Mouse (Mus musculus): ENCODE results near the gene Pnmt. TPM values are rescaled to one million over a fixed set of nuclear protein-coding genes. Genes with fewer than 3 reads are reported as not detected.

The Pnmt gene
- total RNA-seq, 2 experiments from 2014 or later: 0.87 to 2.9 TPM

DNA sequence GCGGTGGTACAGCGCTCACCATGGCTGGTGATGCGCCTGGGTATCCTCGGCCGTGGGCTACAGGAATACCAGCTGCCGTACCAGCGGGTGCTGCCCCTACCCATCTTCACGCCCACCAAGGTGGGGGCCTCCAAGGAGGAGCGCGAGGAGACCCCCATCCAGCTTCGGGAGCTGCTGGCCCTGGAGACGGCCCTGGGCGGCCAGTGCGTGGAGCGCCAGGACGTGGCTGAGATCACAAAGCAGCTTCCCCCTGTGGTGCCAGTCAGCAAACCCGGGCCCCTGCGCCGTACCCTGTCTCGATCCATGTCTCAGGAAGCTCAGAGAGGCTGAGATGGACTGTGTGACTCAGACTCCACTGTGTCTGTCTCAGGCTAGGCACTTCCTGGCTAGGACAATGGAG lies 2.0 kb upstream of the Pnmt start:
- DNase-seq: no peak

DNA sequence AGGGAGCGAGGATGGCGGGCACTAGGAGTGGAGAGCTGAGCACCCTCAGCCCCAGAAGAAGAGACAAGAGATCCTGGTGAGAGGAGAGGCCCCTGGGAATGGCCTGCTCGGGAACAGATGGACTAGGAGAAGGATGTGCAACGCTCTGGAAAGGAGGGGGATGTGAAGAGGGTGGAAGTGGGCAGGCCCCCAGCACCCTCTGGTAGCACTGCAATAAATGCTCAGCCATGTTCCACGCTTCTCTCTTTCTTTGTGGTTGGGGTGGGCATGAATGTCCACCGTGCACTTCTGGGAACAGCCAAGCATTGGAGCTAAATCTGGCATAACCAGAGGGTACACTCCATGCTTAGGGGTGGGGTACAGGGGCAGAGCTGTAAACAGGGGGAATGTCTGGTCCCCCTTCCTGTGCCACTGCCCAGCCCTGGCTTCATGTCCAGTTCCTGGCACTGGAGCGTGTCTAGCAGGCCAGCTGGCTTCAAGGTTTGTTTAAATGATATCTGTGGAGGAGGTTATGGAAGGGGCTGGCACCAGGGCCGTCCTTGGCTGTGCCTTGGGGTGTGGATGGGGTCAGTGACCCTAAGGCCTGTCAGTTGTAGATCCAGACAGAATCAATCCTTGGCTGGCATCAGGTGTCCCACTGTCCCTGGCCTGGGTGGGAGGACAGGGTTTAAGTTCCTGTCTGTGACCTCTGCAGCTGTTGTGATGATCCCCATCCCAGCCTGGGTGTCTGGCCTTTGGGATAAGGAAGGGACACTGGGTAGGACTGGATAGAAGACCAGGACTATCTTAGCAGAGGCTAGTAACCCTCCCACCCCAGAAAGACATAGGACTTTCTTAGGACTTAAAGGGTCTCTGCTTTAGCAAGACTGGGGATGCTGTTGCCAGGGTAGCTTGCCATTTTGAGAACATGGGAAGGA lies 1.3 kb upstream of the Pnmt start:
- DNase-seq: peak; percentile 85

DNA sequence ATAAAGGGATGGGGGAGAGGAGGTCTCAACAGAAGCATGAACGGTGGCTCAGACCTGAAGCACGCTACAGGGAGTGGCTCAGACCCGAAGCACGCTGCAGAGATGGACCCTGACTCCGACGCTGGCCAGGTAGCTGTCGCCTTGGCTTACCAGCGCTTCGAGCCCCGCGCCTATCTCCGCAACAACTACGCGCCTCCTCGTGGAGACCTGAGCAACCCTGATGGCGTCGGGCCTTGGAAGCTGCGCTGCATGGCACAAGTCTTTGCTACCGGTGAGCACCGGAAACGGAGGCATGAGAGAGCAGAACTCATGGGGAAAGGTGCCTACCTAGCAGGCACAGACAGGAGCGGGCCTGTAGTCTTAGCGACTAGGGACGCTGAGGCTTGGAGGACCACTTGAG lies 346 bp downstream of the Pnmt start:
- no peak for DNase-seq

GRCm38 (mm10) chr11:98387056-98387577 lies 867 bp downstream of the Pnmt start:
- no peak for DNase-seq

GRCm38 (mm10) chr11:98388282-98388681 lies 2.0 kb downstream of the Pnmt start:
- DNase-seq: no peak

DNA sequence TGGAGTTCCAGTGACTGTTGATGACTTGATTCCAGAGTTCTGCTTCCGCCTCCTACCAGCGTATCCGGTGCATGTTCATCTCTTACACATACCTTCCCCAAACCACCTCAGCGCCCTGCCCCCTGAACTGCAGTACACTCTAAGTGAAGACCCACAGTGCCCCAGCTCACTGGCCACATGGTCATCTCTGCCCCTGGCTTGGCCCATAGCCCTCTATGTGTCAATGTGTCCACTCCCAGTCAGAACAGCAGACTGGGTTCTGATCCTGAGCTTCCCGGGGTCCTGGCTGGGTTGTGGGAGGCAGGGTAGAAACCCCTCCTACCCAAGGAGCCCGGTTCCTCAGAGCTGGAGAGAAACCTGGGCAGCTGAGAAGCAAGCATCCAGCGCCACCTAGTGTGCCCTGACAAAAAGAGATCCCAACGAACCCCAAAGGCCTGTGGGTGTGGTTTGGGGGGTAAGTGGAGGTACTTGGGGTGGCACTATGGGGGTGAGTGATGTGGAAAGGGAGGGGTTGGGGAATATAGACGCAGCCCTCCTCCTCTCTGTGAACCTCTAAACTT lies 3.1 kb downstream of the Pnmt start:
- peak; percentile 50 for DNase-seq

DNA sequence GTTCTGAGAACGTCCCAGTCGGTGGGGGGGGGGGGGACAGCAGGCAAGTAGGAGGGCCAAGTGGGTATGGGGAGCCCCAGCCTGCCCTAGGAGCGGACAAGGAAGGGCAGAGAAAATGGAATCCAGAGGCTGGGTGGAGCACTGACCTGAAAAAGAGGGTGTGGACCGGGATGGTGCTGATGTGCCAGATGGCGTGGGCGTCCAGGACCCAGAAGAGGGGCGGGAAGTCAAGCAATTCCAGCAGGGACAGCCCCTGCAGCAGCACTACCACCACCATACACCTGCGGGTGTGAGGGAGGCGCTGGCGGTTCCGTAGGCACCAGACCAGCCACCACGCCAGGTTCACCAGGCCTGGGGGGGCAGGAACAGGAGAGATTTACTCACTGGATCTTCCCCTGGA lies 3.9 kb downstream of the Pnmt start:
- DNase-seq: no peak

GRCm38 (mm10) chr11:98392034-98392433 lies 5.8 kb downstream of the Pnmt start:
- DNase-seq: no peak

DNA sequence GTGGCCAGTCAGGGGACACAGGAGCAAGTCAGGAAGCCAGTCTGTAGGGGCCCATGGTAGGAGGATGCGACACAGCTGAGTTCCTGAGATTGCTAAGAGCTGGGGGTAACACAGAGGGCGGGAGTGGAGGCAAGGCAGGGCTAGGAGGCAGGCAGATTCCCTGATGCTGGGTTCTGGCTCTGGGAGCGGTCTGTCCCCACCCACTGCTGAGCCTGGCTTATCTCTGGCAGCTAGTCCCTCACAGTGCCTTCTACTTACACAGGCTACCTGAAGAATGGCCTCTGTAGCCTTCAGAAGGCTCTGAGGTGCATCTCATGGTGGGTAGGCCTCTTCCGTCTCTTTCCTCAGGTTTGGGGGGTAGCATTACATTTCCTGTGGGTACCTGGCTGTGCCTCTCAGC lies 6.4 kb downstream of the Pnmt start:
- no peak for DNase-seq

GRCm38 (mm10) chr11:98393317-98393716 lies 7.1 kb downstream of the Pnmt start:
- DNase-seq: no peak

GRCm38 (mm10) chr11:98394301-98394700 lies 8.1 kb downstream of the Pnmt start:
- no peak for DNase-seq

DNA sequence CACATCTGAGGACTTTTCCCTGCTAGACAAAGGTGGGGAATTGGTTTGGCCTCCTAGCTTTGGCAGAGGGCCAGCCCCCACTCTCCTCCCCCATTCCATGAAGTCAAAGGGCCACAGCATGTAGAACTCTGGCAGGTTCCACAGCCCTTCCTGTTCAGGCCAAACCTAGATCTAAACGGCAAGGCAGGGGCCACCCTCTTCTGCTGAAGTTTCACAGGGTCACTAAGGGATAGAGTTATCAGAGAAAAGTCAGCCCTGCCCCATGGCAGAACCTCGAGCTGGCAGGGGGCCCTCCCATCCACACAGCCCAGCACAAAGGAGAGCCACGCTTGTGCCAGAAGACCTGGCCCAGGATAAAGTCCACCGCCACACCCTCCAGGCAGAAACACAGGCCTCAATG lies 8.8 kb downstream of the Pnmt start:
- no peak for DNase-seq

- no peak for DNase-seq
Observed at GRCm38 (mm10) chr11:98397946-98398345, 11.7 kb downstream of the Pnmt start.

GRCm38 (mm10) chr11:98400161-98400726 lies 14.0 kb downstream of the Pnmt start, which contains the start of gene Pgap3:
Gene Pgap3, minus strand, starts transcription at chr11:98400490.
- DNase-seq: peak; percentile 88

DNA sequence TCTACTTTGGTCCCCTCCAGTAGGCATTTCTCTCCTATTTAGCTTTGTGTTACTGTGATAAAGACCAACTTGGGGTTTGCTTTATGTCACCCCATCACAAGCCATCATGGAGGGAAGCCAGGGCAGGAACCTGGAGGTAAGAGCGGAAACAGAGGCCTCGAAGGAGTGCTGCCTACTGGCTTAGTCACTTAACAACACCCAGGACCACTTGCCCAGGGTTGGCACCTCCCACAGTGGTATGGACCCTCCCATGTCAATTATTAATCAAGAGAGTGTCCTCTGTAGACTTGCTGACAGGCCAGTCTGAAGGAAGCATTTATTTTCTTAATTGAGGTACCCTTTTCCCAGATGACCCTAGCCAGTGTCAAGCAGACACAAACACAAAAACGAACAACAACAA lies 14.6 kb downstream of the Pnmt start:
- DNase-seq: no peak

DNA sequence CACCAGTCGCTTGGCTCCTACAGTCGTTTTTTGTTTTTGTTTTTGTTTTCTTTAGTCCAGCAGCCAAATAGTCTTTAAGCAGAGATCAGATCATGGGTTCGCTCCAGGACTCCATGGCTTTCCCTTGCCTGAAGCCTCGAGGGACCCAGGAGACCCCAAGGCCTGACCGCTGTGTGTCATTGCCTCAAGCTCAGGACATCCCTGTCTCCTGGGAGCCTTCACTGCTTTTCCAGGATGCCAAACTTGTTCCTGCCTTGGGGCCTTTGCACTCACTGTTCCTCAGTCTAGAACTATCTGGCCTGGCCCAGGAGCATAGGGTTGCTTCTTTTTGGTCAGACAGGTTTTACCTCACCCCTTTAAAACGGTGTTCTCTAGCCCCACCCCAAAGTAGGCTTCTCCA lies 20.4 kb downstream of the Pnmt start:
- DNase-seq: no peak

GRCm38 (mm10) chr11:98408872-98409271 lies 22.6 kb downstream of the Pnmt start:
- no peak for DNase-seq

GRCm38 (mm10) chr11:98409341-98409822 lies 23.1 kb downstream of the Pnmt start:
- DNase-seq: no peak

DNA sequence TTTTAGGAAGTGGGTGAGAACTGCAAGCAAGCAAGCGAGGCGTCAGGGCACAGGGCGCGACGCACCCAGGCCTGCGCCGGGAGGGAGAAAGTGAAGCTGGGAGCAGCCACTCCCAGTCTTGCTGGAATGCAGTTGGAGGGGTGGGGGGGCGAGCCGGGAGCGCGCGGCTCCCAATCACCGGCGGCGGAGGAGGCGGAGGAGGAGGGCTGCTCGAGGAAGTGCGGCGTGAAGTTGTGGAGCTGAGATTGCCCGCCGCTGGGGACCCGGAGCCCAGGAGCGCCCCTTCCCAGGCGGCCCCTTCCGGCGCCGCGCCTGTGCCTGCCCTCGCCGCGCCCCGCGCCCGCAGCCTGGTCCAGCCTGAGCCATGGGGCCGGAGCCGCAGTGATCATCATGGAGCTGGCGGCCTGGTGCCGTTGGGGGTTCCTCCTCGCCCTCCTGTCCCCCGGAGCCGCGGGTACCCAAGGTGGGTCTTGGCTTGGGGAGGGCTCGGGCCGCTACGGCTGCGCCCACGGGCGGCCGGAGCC lies 26.1 kb downstream of the Pnmt start, which contains the start of gene Erbb2:
TSS of gene Erbb2 (plus strand) at position 198 of the 524 bp plus-strand sequence.
- DNase-seq: peak; percentile 76

GRCm38 (mm10) chr11:98412797-98413301 lies 26.6 kb downstream of the Pnmt start:
- no peak for DNase-seq

DNA sequence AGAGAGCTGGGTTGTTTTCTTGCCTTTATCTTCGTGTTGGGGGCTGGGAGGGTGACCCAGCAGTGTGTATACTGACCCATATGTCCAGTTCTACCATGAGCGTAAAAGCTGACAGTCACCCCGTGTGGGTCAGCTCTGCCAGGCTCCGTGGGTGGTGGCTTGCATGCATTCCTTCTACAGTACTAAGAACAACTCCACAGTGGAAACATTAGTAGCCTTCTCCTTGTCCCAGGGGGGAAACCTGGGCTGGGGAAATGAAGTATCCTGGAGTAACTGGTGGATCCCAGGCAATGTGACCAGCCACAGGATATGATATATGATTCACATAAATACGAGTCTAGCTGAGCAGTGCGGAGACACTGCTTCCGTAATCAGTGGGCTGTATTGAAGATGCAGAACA lies 27.5 kb downstream of the Pnmt start:
- DNase-seq: no peak

- no peak for DNase-seq
Observed at GRCm38 (mm10) chr11:98414162-98414561, 27.9 kb downstream of the Pnmt start.

Measured in gastrocnemius, postnatal 25 days (tissue).